Mouse (Mus musculus) liver, embryonic 14.5 days (tissue): ENCODE results near the gene Cby3. TPM values are rescaled to one million over a fixed set of nuclear protein-coding genes. Genes with fewer than 3 reads are reported as not detected.

Experiments used
- ATAC-seq: fragments of 200-750 bp; cut with Nextera tagmentation; 2 replicates; pipeline ENCODE4 v1.8.0; 2017; ENCODE audit warnings: moderate number of reproducible peaks, mild to moderate bottlenecking, moderate library complexity; ENCODE audit not compliant: insufficient read depth
- DNase-seq, 3 experiments: peaks; one replicate each; pipeline ENCODE4 v3.0.0-alpha.2; 2012 to 2013; ENCODE audit warnings: low read depth in 3 of 3, low spot score in 3 of 3
- H3K27ac ChIP-seq: fragments of 300-500 bp; sonication (generic); 2 replicates; pipeline ENCODE4 v1.5.1; 2014; ENCODE audit warnings: moderate library complexity, mild to moderate bottlenecking, control low read depth, inconsistent platforms
- H3K27me3 ChIP-seq: fragments of 300-500 bp; sonication (generic); 2 replicates; pipeline ENCODE4 v1.6.1; 2014; ENCODE audit warnings: mild to moderate bottlenecking, low read length, moderate library complexity; ENCODE audit not compliant: control insufficient read depth, insufficient read depth
- H3K36me3 ChIP-seq: fragments of 300-500 bp; sonication (generic); replicated peaks from 2 replicates; pipeline ENCODE4 v1.6.1; 2014; ENCODE audit warnings: low read depth; ENCODE audit not compliant: control insufficient read depth, insufficient read depth
- H3K4me1 ChIP-seq, 2 experiments: fragments of 200-500 bp in 1 of 2; fragments of 300-500 bp in 1 of 2; sonication (generic) in 1 of 2; replicated peaks; 2 replicates each; pipeline ENCODE4 v1.6.1; 2012 to 2014; ENCODE audit warnings: antibody characterized with exemption in 1 of 2, inconsistent platforms in 1 of 2, low read length in 1 of 2; ENCODE audit not compliant: control insufficient read depth in 2 of 2, insufficient read depth in 2 of 2
- H3K4me2 ChIP-seq: fragments of 300-500 bp; sonication (generic); 2 replicates; pipeline ENCODE4 v1.6.1; 2014; ENCODE audit warnings: low read depth, mild to moderate bottlenecking, control low read depth, moderate library complexity
- H3K4me3 ChIP-seq, 2 experiments: fragments of 200-500 bp in 1 of 2; fragments of 300-500 bp in 1 of 2; sonication (generic) in 1 of 2; 2 replicates each; pipeline ENCODE4 v1.5.1; 2012 to 2014; ENCODE audit warnings: low read depth in 2 of 2, low read length in 2 of 2, mild to moderate bottlenecking in 2 of 2, control low read depth in 1 of 2, inconsistent platforms in 1 of 2, moderate library complexity in 1 of 2; ENCODE audit not compliant: insufficient read depth in 1 of 2
- H3K9ac ChIP-seq: fragments of 300-500 bp; sonication (generic); replicated peaks from 2 replicates; pipeline ENCODE4 v1.6.1; 2014; ENCODE audit warnings: mild to moderate bottlenecking, control low read depth, moderate library complexity
- H3K9me3 ChIP-seq: fragments of 300-500 bp; sonication (generic); 2 replicates; pipeline ENCODE4 v1.6.1; 2016; ENCODE audit warnings: low read length, mixed read lengths; ENCODE audit not compliant: control insufficient read depth
- CTCF ChIP-seq: IDR thresholded peaks from 2 replicates; pipeline ENCODE4 v1.5.1; 2016; ENCODE audit warnings: antibody characterized with exemption, low read depth, control low read depth
- EP300 ChIP-seq: IDR thresholded peaks from 2 replicates; pipeline ENCODE4 v1.6.1; 2016; ENCODE audit warnings: antibody characterized with exemption, low read depth
- WGBS: fragments of 180-500 bp; shearing (Covaris S2); extraction: QIAGEN DNeasy Blood & Tissue Kit; methylation state at CpG from one replicate; pipeline ENCODE4 v1.1.7; 2014; ENCODE audit not compliant: insufficient replicate concordance; 5-methylcytosine and 5-hydroxymethylcytosine counted together
- microRNA counts: library from miRNA; unstranded; fragments of <30 nt; microRNA quantifications from one replicate; lab custom pipeline; 2016
- microRNA-seq: library from miRNA; unstranded; fragments of <30 nt; microRNA quantifications from one replicate; pipeline ENCODE4, GENCODE M21; 2016
- polyA plus RNA-seq, 2 experiments: library from polyadenylated mRNA; depleted of rRNA in 1 of 2; stranded (reverse) in 1 of 2; unstranded in 1 of 2; fragments of >200 nt; fragmentation: Nextera tagmentation in 1 of 2; extraction: Ambion mirVana in 1 of 2; gene quantifications; 2 replicates each; pipeline versions ENCODE4 v1.2.1 to v1.2.3; 2012 to 2014

Gene Cby3
- polyA plus RNA-seq, 2 experiments = not detected

GRCm38 (mm10) chr11:50398803-50399202, 44.5 kb downstream of the Cby3 start:
- Histone ChIP-seq H3K4me2 (no peak overlapping the region), H3K4me1 (no peaks in the 10 kb centered on the region), H3K27me3 (no peaks in the 10 kb centered on the region), H3K27ac (no peak overlapping the region), H3K4me3 (no peak overlapping the region), H3K9ac (no peak overlapping the region), H3K36me3 (no peaks in the 10 kb centered on the region), H3K9me3 (no peaks in the 10 kb centered on the region)
- DNase-seq = no peak
- 82% methylated on average over 13 of the region's 13 CpGs for WGBS
- ATAC-seq = no peak
- no peak for TF ChIP-seq CTCF
- TF ChIP-seq EP300 = no peak

- ATAC-seq (no peak), DNase-seq (no peak)
- no peak overlapping the region for H3K4me2 ChIP-seq
- TF ChIP-seq CTCF (no peak), EP300 (no peak)
- H3K4me3 ChIP-seq = no peak overlapping the region
- no peaks in the 10 kb centered on the region for H3K27me3 ChIP-seq
- H3K36me3 ChIP-seq = no peaks in the 10 kb centered on the region
- H3K27ac ChIP-seq = no peak overlapping the region
- no peaks in the 10 kb centered on the region for H3K9me3 ChIP-seq
- WGBS = 83% methylated on average over 3 of the region's 3 CpGs
- H3K9ac ChIP-seq = no peak overlapping the region
- no peaks in the 10 kb centered on the region for H3K4me1 ChIP-seq
Observed at GRCm38 (mm10) chr11:50402481-50402880, 48.2 kb downstream of the Cby3 start.

- Histone ChIP-seq H3K27me3 (no peaks in the 10 kb centered on the region), H3K4me1 (no peaks in the 10 kb centered on the region), H3K4me2 (no peak overlapping the region), H3K4me3 (no peak overlapping the region), H3K9ac (no peak overlapping the region), H3K36me3 (no peaks in the 10 kb centered on the region), H3K27ac (no peak overlapping the region), H3K9me3 (no peaks in the 10 kb centered on the region)
- DNase-seq (no peak), ATAC-seq (no peak)
- 60% methylated on average over 10 of the region's 10 CpGs for WGBS
- no peak for TF ChIP-seq CTCF
- no peak for TF ChIP-seq EP300
Observed at GRCm38 (mm10) chr11:50403367-50404014, 49.2 kb downstream of the Cby3 start.

- H3K4me3 ChIP-seq = no peak overlapping the region
- no peak for ATAC-seq
- H3K4me2 ChIP-seq = no peak overlapping the region
- H3K27ac ChIP-seq = no peak overlapping the region
- H3K27me3 ChIP-seq = no peaks in the 10 kb centered on the region
- H3K9ac ChIP-seq = no peak overlapping the region
- no peak for TF ChIP-seq CTCF
- no peak for TF ChIP-seq EP300
- no peaks in the 10 kb centered on the region for H3K9me3 ChIP-seq
- H3K36me3 ChIP-seq = no peaks in the 10 kb centered on the region
- 72% methylated on average over 6 of the region's 6 CpGs for WGBS
- no peak for DNase-seq
- H3K4me1 ChIP-seq = no peaks in the 10 kb centered on the region
Observed at GRCm38 (mm10) chr11:50407235-50407634, 53.0 kb downstream of the Cby3 start.

MicroRNAs within 50 kb of the gene (microRNA counts, 519-probe panel; counts per million panel counts)
- microRNA mmu-miR-804 (lab: Ali Mortazavi, UCI) = 2,488 counts per million, percentile 4 among the panel's probes with 10 or more counts

Small RNAs within 50 kb of the gene (microRNA-seq; reads per million reads assigned to microRNA genes)
- gene Mir804 = not detected

Other genes starting within 250 kb of the Cby3 start
- 6.8 and 8.4 TPM in 2 replicates for gene Tbc1d9b, start 223.1 kb upstream of the Cby3 start, polyA plus RNA-seq (2012; rRNA removed)
- gene Tbc1d9b, start 223.1 kb upstream of the Cby3 start, polyA plus RNA-seq (2014; fragmentation: Nextera tagmentation; extraction: Ambion mirVana) = 9.5 and 11.1 TPM in 2 replicates
- 7.4 and 7.6 TPM in 2 replicates for gene Mrnip, start 180.0 kb upstream of the Cby3 start, polyA plus RNA-seq (2012; rRNA removed)
- gene Mrnip, start 180.0 kb upstream of the Cby3 start, polyA plus RNA-seq (2014; fragmentation: Nextera tagmentation; extraction: Ambion mirVana) = 8.5 and 9.3 TPM in 2 replicates
- gene Sqstm1, start 143.6 kb upstream of the Cby3 start, polyA plus RNA-seq (2012; rRNA removed) = 36.8 and 43.7 TPM in 2 replicates
- gene Sqstm1, start 143.6 kb upstream of the Cby3 start, polyA plus RNA-seq (2014; fragmentation: Nextera tagmentation; extraction: Ambion mirVana) = 103 and 117 TPM in 2 replicates
- gene Mgat4b, start 143.6 kb upstream of the Cby3 start, polyA plus RNA-seq (2012; rRNA removed) = 14.8 and 16.6 TPM in 2 replicates
- gene Mgat4b, start 143.6 kb upstream of the Cby3 start, polyA plus RNA-seq (2014; fragmentation: Nextera tagmentation; extraction: Ambion mirVana) = 5.7 and 9.5 TPM in 2 replicates
- 0.54 and 0.81 TPM in 2 replicates for gene Ltc4s, start 115.8 kb upstream of the Cby3 start, polyA plus RNA-seq (2012; rRNA removed)
- 0.61 and 0.83 TPM in 2 replicates for gene Ltc4s, start 115.8 kb upstream of the Cby3 start, polyA plus RNA-seq (2014; fragmentation: Nextera tagmentation; extraction: Ambion mirVana)
- 3.3 and 3.4 TPM in 2 replicates for gene Maml1, start 62.2 kb upstream of the Cby3 start, polyA plus RNA-seq (2012; rRNA removed)
- gene Maml1, start 62.2 kb upstream of the Cby3 start, polyA plus RNA-seq (2014; fragmentation: Nextera tagmentation; extraction: Ambion mirVana) = 1.9 and 2.5 TPM in 2 replicates
- gene Canx, start 28.8 kb upstream of the Cby3 start, polyA plus RNA-seq (2012; rRNA removed) = 55.3 and 91.6 TPM in 2 replicates
- 136 and 143 TPM in 2 replicates for gene Canx, start 28.8 kb upstream of the Cby3 start, polyA plus RNA-seq (2014; fragmentation: Nextera tagmentation; extraction: Ambion mirVana)
- 163 and 200 TPM in 2 replicates for gene Hnrnph1, start 22.5 kb downstream of the Cby3 start, polyA plus RNA-seq (2012; rRNA removed)
- gene Hnrnph1, start 22.5 kb downstream of the Cby3 start, polyA plus RNA-seq (2014; fragmentation: Nextera tagmentation; extraction: Ambion mirVana) = 101 and 120 TPM in 2 replicates
- gene Rufy1, start 76.7 kb downstream of the Cby3 start, polyA plus RNA-seq (2012; rRNA removed) = 3.5 and 5.1 TPM in 2 replicates
- 7.1 and 8.9 TPM in 2 replicates for gene Rufy1, start 76.7 kb downstream of the Cby3 start, polyA plus RNA-seq (2014; fragmentation: Nextera tagmentation; extraction: Ambion mirVana)
- gene Adamts2, start 247.6 kb downstream of the Cby3 start, polyA plus RNA-seq (2012; rRNA removed) = 0.88 and 1.1 TPM in 2 replicates
- gene Adamts2, start 247.6 kb downstream of the Cby3 start, polyA plus RNA-seq (2014; fragmentation: Nextera tagmentation; extraction: Ambion mirVana) = 0.73 and 0.83 TPM in 2 replicates